Mouse (Mus musculus) ES-Bruce4 (cell line): ENCODE data around the gene Pld1.

Experiments used
- CTCF ChIP-seq: IDR thresholded peaks from one replicate; pipeline ENCODE4 v1.8.1; 2011; ENCODE audit warnings: low read depth, low read length
- POLR2A ChIP-seq: IDR thresholded peaks from one replicate; pipeline ENCODE4 v1.8.1; 2011; ENCODE audit warnings: low read length; ENCODE audit not compliant: insufficient read depth

DNA sequence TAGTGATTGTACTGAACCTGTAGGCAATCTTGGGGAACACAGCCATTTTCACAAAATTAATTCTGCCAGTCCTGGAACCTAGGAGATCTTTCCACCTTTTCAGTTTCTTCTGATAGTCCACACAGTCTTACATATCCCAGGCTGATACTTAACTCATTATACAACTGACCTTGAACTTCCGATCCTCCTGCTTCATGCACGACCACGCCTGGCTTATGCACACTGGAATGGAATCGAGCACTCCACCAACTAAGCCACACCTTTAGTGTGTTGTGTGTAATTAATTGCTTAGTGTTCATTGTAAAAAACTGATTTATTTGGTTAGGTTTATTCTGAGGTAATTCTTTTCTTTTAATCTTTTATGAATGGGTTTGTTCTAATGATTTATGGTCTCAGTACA is 122.2 kb downstream of the Pld1 start:
- TF ChIP-seq CTCF = no peak
- TF ChIP-seq POLR2A = no peak
